ENCODE assay signal across 9 mouse cellular contexts in genomic region chr5:120457628-120458027, GRCm38 (mm10). TPM values are rescaled to one million over a fixed set of nuclear protein-coding genes. Genes with fewer than 3 reads are reported as not detected.
DNase-seq lines count a peak whose midpoint lies in the region; ATAC-seq and TF ChIP-seq lines count a peak whose summit lies in the region.
"Had no signal": no experiment of that assay in that cellular context is flagged by ENCODE, and none has a peak within 500 bp of the region (broad histone marks: within the 10 kb centered on the region; RNA-seq: fewer than 3 reads in every experiment).

No protein-coding gene starts in this region.

- H3K9ac ChIP-seq in forebrain, embryonic 11.5 days (ENCODE audit: low read length) = no peak overlapping the region
- H3K9ac ChIP-seq in forebrain, embryonic 16.5 days (replicated peaks; ENCODE audit: low read depth, low read length) = no peak overlapping the region
- H3K9ac ChIP-seq in stomach, postnatal 0 days (ENCODE audit: low read length) = no peak overlapping the region
- H3K9ac ChIP-seq: limb, embryonic 13.5 days had no signal

- TF ChIP-seq CTCF in stomach, postnatal 0 days (IDR thresholded peaks at IDR 0.05; ENCODE audit: low read depth) = peak; percentile 79

- no peaks in the 10 kb centered on the region for H3K36me3 ChIP-seq in forebrain, embryonic 11.5 days (ENCODE audit: control insufficient read depth, insufficient read depth, low read length)
- no peaks in the 10 kb centered on the region for H3K36me3 ChIP-seq in forebrain, embryonic 16.5 days (ENCODE audit: control insufficient read depth, insufficient read depth)
- no peaks in the 10 kb centered on the region for H3K36me3 ChIP-seq in stomach, postnatal 0 days (ENCODE audit: control insufficient read depth, insufficient read depth, low read length)
- H3K36me3 ChIP-seq: limb, embryonic 13.5 days had no signal

- peak; percentile 93 for DNase-seq in forebrain, embryonic 11.5 days (ENCODE audit: low spot score)
- peak; percentile 29 for DNase-seq in urinary bladder, postnatal 25 days (ENCODE audit: low spot score)
- no peak for DNase-seq in urinary bladder, adult 2 months (ENCODE audit: low spot score)
- DNase-seq in embryo, embryonic 10 days (ENCODE audit: low spot score) = peak; percentile 94
- DNase-seq in kidney, postnatal 10 days = peak; percentile 80
- peak; percentile 77 for DNase-seq in stomach, postnatal 0 days (ENCODE audit: low spot score)

- H3K4me1 ChIP-seq in forebrain, embryonic 11.5 days (replicated peaks; ENCODE audit: control insufficient read depth, insufficient read depth, low read length) = 0 out of 2 replicates have a peak, but pooled peaks cover 3% of the 10 kb centered on the region
- no peaks in the 10 kb centered on the region for H3K4me1 ChIP-seq in forebrain, embryonic 16.5 days (replicated peaks; ENCODE audit: control insufficient read depth, insufficient read depth, low read length)
- no peaks in the 10 kb centered on the region for H3K4me1 ChIP-seq in stomach, postnatal 0 days (replicated peaks; ENCODE audit: control insufficient read depth, insufficient read depth)

- H3K9me3 ChIP-seq in forebrain, embryonic 11.5 days (ENCODE audit: control insufficient read depth, low read length) = no peaks in the 10 kb centered on the region
- H3K9me3 ChIP-seq in forebrain, embryonic 16.5 days (ENCODE audit: control insufficient read depth, low read length) = no peaks in the 10 kb centered on the region
- no peaks in the 10 kb centered on the region for H3K9me3 ChIP-seq in stomach, postnatal 0 days (ENCODE audit: control insufficient read depth, low read length)
- H3K9me3 ChIP-seq: limb, embryonic 13.5 days had no signal

- no peak overlapping the region for H3K27ac ChIP-seq in forebrain, embryonic 11.5 days (ENCODE audit: low read depth, low read length)
- H3K27ac ChIP-seq in forebrain, embryonic 16.5 days (ENCODE audit: low read length) = no peak overlapping the region
- no peak overlapping the region for H3K27ac ChIP-seq in stomach, postnatal 0 days (replicated peaks)
- H3K27ac ChIP-seq: limb, embryonic 13.5 days had no signal

- no peak for ATAC-seq in forebrain, embryonic 11.5 days (replicated peaks; ENCODE audit: low FRiP score)
- ATAC-seq in forebrain, embryonic 16.5 days = no peak
- ATAC-seq in megakaryocyte progenitor cell, adult 5-6 weeks (replicated peaks; ENCODE audit: poor library complexity) = peak; percentile 63
- ATAC-seq in stomach, postnatal 0 days (ENCODE audit: low FRiP score, low TSS enrichment) = no peak

- TF ChIP-seq EP300 in stomach, postnatal 0 days (optimal IDR thresholded peaks at IDR 0.05) = no peak

- no peaks in the 10 kb centered on the region for H3K27me3 ChIP-seq in forebrain, embryonic 11.5 days (ENCODE audit: control insufficient read depth, insufficient read depth, low read length)
- H3K27me3 ChIP-seq in forebrain, embryonic 16.5 days (replicated peaks; ENCODE audit: control insufficient read depth, insufficient read depth, low read length) = no peaks in the 10 kb centered on the region
- H3K27me3 ChIP-seq in stomach, postnatal 0 days (ENCODE audit: control insufficient read depth, insufficient read depth, low read length) = no peaks in the 10 kb centered on the region

- no peak overlapping the region for H3K4me3 ChIP-seq in forebrain, embryonic 11.5 days (ENCODE audit: low read depth, low read length)
- no peak overlapping the region for H3K4me3 ChIP-seq in forebrain, embryonic 16.5 days (replicated peaks; ENCODE audit: low read length)
- no peak overlapping the region for H3K4me3 ChIP-seq in stomach, postnatal 0 days (ENCODE audit: low read depth, low read length)
- H3K4me3 ChIP-seq: limb, embryonic 13.5 days had no signal

- WGBS in forebrain, embryonic 11.5 days = 5% methylated on average over 9 of the region's 9 CpGs
- 5% methylated on average over 9 of the region's 9 CpGs for WGBS in forebrain, embryonic 16.5 days
- WGBS in stomach, postnatal 0 days = 6% methylated on average over 9 of the region's 9 CpGs

- no peak overlapping the region for H3K4me2 ChIP-seq in forebrain, embryonic 11.5 days (ENCODE audit: low read depth, low read length, severe bottlenecking)
- H3K4me2 ChIP-seq in forebrain, embryonic 16.5 days (ENCODE audit: low read length) = no peak overlapping the region
- H3K4me2 ChIP-seq in stomach, postnatal 0 days (replicated peaks; ENCODE audit: low read depth) = no peak overlapping the region
- H3K4me2 ChIP-seq: limb, embryonic 13.5 days had no signal

RNA-seq across cellular contexts. Expression of gene Sdsl, which starts 15.0 kb away (rescaled TPM):
- 4.5 and 6.0 TPM in 2 replicates for polyA plus RNA-seq in forebrain, embryonic 11.5 days (2014; fragmentation: Nextera tagmentation; extraction: Ambion mirVana)
- 1.9 and 2.3 TPM in 2 replicates for polyA plus RNA-seq in forebrain, embryonic 16.5 days (2015; fragmentation: Nextera tagmentation; extraction: Ambion mirVana)
- polyA plus RNA-seq in urinary bladder, adult 2 months (2012; rRNA removed) = 7.4 and 8.4 TPM in 2 replicates
- 1.6 and 7.1 TPM in 2 replicates for total RNA-seq in megakaryocyte progenitor cell, adult 5-6 weeks (2015)
- total RNA-seq in megakaryocyte progenitor cell, adult 5-6 weeks (2017) = 3.2 and 9.0 TPM in 2 replicates
- polyA plus RNA-seq in stomach, postnatal 0 days (2015; fragmentation: Nextera tagmentation; extraction: Ambion mirVana) = 16.2 and 16.8 TPM in 2 replicates

RNA-seq across cellular contexts. Expression of gene Sds, which starts 18.7 kb away (rescaled TPM):
- not detected in 2 replicates for polyA plus RNA-seq in forebrain, embryonic 11.5 days (2014; fragmentation: Nextera tagmentation; extraction: Ambion mirVana)
- polyA plus RNA-seq in forebrain, embryonic 16.5 days (2015; fragmentation: Nextera tagmentation; extraction: Ambion mirVana) = not detected in 2 replicates
- polyA plus RNA-seq in urinary bladder, adult 2 months (2012; rRNA removed) = not detected in 2 replicates
- not detected in 2 replicates for total RNA-seq in megakaryocyte progenitor cell, adult 5-6 weeks (2015)
- total RNA-seq in megakaryocyte progenitor cell, adult 5-6 weeks (2017) = not detected in 2 replicates
- not detected in 2 replicates for polyA plus RNA-seq in stomach, postnatal 0 days (2015; fragmentation: Nextera tagmentation; extraction: Ambion mirVana)
- polyA plus RNA-seq: limb, embryonic 13.5 days had no signal

RNA-seq across cellular contexts. Expression of gene Lhx5, which starts 26.1 kb away (rescaled TPM):
- polyA plus RNA-seq in forebrain, embryonic 11.5 days (2014; fragmentation: Nextera tagmentation; extraction: Ambion mirVana) = 22.7 and 25.2 TPM in 2 replicates
- polyA plus RNA-seq in forebrain, embryonic 16.5 days (2015; fragmentation: Nextera tagmentation; extraction: Ambion mirVana) = 3.8 and 7.0 TPM in 2 replicates
- polyA plus RNA-seq in urinary bladder, adult 2 months (2012; rRNA removed) = not detected in 2 replicates
- not detected in 2 replicates for total RNA-seq in megakaryocyte progenitor cell, adult 5-6 weeks (2015)
- not detected in 2 replicates for total RNA-seq in megakaryocyte progenitor cell, adult 5-6 weeks (2017)
- polyA plus RNA-seq in stomach, postnatal 0 days (2015; fragmentation: Nextera tagmentation; extraction: Ambion mirVana) = 0.16 and 0.18 TPM in 2 replicates
- polyA plus RNA-seq: limb, embryonic 13.5 days had no signal

RNA-seq across cellular contexts. Expression of gene Plbd2, which starts 45.8 kb away (rescaled TPM):
- polyA plus RNA-seq in forebrain, embryonic 11.5 days (2014; fragmentation: Nextera tagmentation; extraction: Ambion mirVana) = 29.8 and 31.2 TPM in 2 replicates
- 22.9 and 24.6 TPM in 2 replicates for polyA plus RNA-seq in forebrain, embryonic 16.5 days (2015; fragmentation: Nextera tagmentation; extraction: Ambion mirVana)
- polyA plus RNA-seq in urinary bladder, adult 2 months (2012; rRNA removed) = 29.2 and 38.3 TPM in 2 replicates
- total RNA-seq in megakaryocyte progenitor cell, adult 5-6 weeks (2015) = 8.3 and 9.8 TPM in 2 replicates
- total RNA-seq in megakaryocyte progenitor cell, adult 5-6 weeks (2017) = 6.9 and 8.7 TPM in 2 replicates
- polyA plus RNA-seq in stomach, postnatal 0 days (2015; fragmentation: Nextera tagmentation; extraction: Ambion mirVana) = 42.6 and 45.9 TPM in 2 replicates

RNA-seq across cellular contexts. Expression of gene Slc8b1, which starts 53.3 kb away (rescaled TPM):
- 2.9 and 3.3 TPM in 2 replicates for polyA plus RNA-seq in forebrain, embryonic 11.5 days (2014; fragmentation: Nextera tagmentation; extraction: Ambion mirVana)
- polyA plus RNA-seq in forebrain, embryonic 16.5 days (2015; fragmentation: Nextera tagmentation; extraction: Ambion mirVana) = 1.9 and 2.0 TPM in 2 replicates
- 28.8 and 30.9 TPM in 2 replicates for polyA plus RNA-seq in urinary bladder, adult 2 months (2012; rRNA removed)
- 21.1 and 23.5 TPM in 2 replicates for total RNA-seq in megakaryocyte progenitor cell, adult 5-6 weeks (2015)
- 31.8 and 32.5 TPM in 2 replicates for total RNA-seq in megakaryocyte progenitor cell, adult 5-6 weeks (2017)
- polyA plus RNA-seq in stomach, postnatal 0 days (2015; fragmentation: Nextera tagmentation; extraction: Ambion mirVana) = 4.9 and 5.2 TPM in 2 replicates
